Mouse (Mus musculus) liver, embryonic 13.5 days (tissue): ENCODE measurements around the gene Flt3l. TPM values are rescaled to one million over a fixed set of nuclear protein-coding genes. Genes with fewer than 3 reads are reported as not detected.
"Not testable (repeated sequence)": the region's sequence is repeated elsewhere in the genome, so short reads cannot be mapped to it uniquely, and the experiment has no call there.

Experiments used
- ATAC-seq: fragments of 200-750 bp; cut with Nextera tagmentation; 2 replicates; pipeline ENCODE4 v1.8.0; 2017; ENCODE audit warnings: low read depth, mild to moderate bottlenecking, moderate number of reproducible peaks, moderate library complexity
- DNase-seq: peaks from one replicate; pipeline ENCODE4 v3.0.0; 2022
- H3K27ac ChIP-seq: fragments of 300-500 bp; sonication (generic); 2 replicates; pipeline ENCODE4 v1.5.1; 2015; ENCODE audit warnings: moderate library complexity, mild to moderate bottlenecking, inconsistent platforms
- H3K27me3 ChIP-seq: fragments of 300-500 bp; sonication (generic); 2 replicates; pipeline ENCODE4 v1.6.1; 2015; ENCODE audit warnings: mild to moderate bottlenecking, inconsistent platforms
- H3K36me3 ChIP-seq: fragments of 300-500 bp; sonication (generic); 2 replicates; pipeline ENCODE4 v1.6.1; 2015; ENCODE audit warnings: mild to moderate bottlenecking, inconsistent platforms
- H3K4me1 ChIP-seq: fragments of 300-500 bp; sonication (generic); replicated peaks from 2 replicates; pipeline ENCODE4 v1.6.1; 2015; ENCODE audit warnings: inconsistent platforms
- H3K4me2 ChIP-seq: fragments of 300-500 bp; sonication (generic); 2 replicates; pipeline ENCODE4 v1.6.1; 2015; ENCODE audit warnings: inconsistent platforms, mild to moderate bottlenecking, moderate library complexity
- H3K4me3 ChIP-seq: fragments of 300-500 bp; sonication (generic); replicated peaks from 2 replicates; pipeline ENCODE4 v1.5.1; 2015; ENCODE audit warnings: mild to moderate bottlenecking, inconsistent platforms
- H3K9ac ChIP-seq: fragments of 300-500 bp; sonication (generic); 2 replicates; pipeline ENCODE4 v1.6.1; 2015; ENCODE audit warnings: mild to moderate bottlenecking, inconsistent platforms
- H3K9me3 ChIP-seq: fragments of 300-500 bp; sonication (generic); replicated peaks from 2 replicates; pipeline ENCODE4 v1.6.1; 2016; ENCODE audit warnings: inconsistent platforms
- WGBS: fragments of 180-500 bp; shearing (Covaris S2); methylation state at CpG from one replicate; pipeline ENCODE4 v1.1.7; 2015; ENCODE audit not compliant: insufficient replicate concordance; 5-methylcytosine and 5-hydroxymethylcytosine counted together
- polyA plus RNA-seq: library from polyadenylated mRNA; unstranded; fragments of >200 nt; fragmentation: Nextera tagmentation; extraction: Ambion mirVana; gene quantifications from 2 replicates; pipeline ENCODE4 v1.2.1, GENCODE M21; 2015

The Flt3l gene
- polyA plus RNA-seq, 1 experiment from 2014 or later: 5.4 TPM

GRCm38 (mm10) chr7:45154096-45154992 is 18.1 kb upstream of the Flt3l start, which contains the start of the genes Pih1d1 and Aldh16a1:
Gene Pih1d1, plus strand, starts transcription at chr7:45154303.
Gene Aldh16a1, minus strand, starts transcription at chr7:45154584.
- H3K4me3 ChIP-seq: peak within 1 kb of the TSS; percentile 70
- peak; percentile 92 for ATAC-seq
- 2% methylated on average over 69 of the region's 69 CpGs for WGBS
- DNase-seq: peak; percentile 95
- H3K36me3 ChIP-seq: peaks cover 10% of the 10 kb centered on the region
- peak within 1 kb of the TSS; percentile 84 for H3K27ac ChIP-seq
- H3K27me3 ChIP-seq: no peaks in the 10 kb centered on the region
- H3K9me3 ChIP-seq: no peaks in the 10 kb centered on the region
- H3K4me1 ChIP-seq: peaks cover 35% of the 10 kb centered on the region
- H3K4me2 ChIP-seq: peak within 1 kb of the TSS; percentile 85
- peak within 1 kb of the TSS; percentile 82 for H3K9ac ChIP-seq

GRCm38 (mm10) chr7:45153586-45153985 is 17.4 kb upstream of the Flt3l start:
- 4% methylated on average over 5 of the region's 5 CpGs for WGBS

GRCm38 (mm10) chr7:45153052-45153451 is 16.8 kb upstream of the Flt3l start:
- not testable (repeated sequence) for H3K9me3 ChIP-seq, H3K27me3 ChIP-seq, H3K27ac ChIP-seq, H3K9ac ChIP-seq, H3K4me3 ChIP-seq, ATAC-seq, DNase-seq
- Histone ChIP-seq H3K4me1 (peaks cover 45% of the 10 kb centered on the region), H3K36me3 (peaks cover 10% of the 10 kb centered on the region), H3K4me2 (peak overlapping the region; percentile 85)
- 71% methylated on average over 2 of the region's 2 CpGs for WGBS

More at GRCm38 (mm10) chr7:45153586-45153985, 17.4 kb upstream of the Flt3l start:
- DNase-seq (no peak), ATAC-seq (no peak)
- Histone ChIP-seq H3K4me3 (peak overlapping the region; percentile 70), H3K9ac (peak overlapping the region; percentile 82), H3K4me2 (peak overlapping the region; percentile 85), H3K9me3 (no peaks in the 10 kb centered on the region), H3K27me3 (no peaks in the 10 kb centered on the region), H3K4me1 (peaks cover 40% of the 10 kb centered on the region), H3K27ac (peak overlapping the region; percentile 84), H3K36me3 (peaks cover 7% of the 10 kb centered on the region)

GRCm38 (mm10) chr7:45151303-45151702 is 15.1 kb upstream of the Flt3l start:
- no peak overlapping the region for H3K9ac ChIP-seq
- H3K27me3 ChIP-seq: no peaks in the 10 kb centered on the region
- peaks cover 15% of the 10 kb centered on the region for H3K36me3 ChIP-seq
- H3K27ac ChIP-seq: no peak overlapping the region
- ATAC-seq (no peak), DNase-seq (no peak)
- peaks cover 51% of the 10 kb centered on the region for H3K4me1 ChIP-seq
- no peak overlapping the region for H3K4me2 ChIP-seq
- WGBS: 65% methylated on average over 11 of the region's 11 CpGs
- H3K9me3 ChIP-seq: no peaks in the 10 kb centered on the region
- H3K4me3 ChIP-seq: no peak overlapping the region

GRCm38 (mm10) chr7:45150321-45150720 is 14.1 kb upstream of the Flt3l start:
- Histone ChIP-seq H3K27ac (no peak overlapping the region), H3K4me2 (no peak overlapping the region), H3K9ac (no peak overlapping the region; the same call in 1 of the 2 replicates), H3K36me3 (peaks cover 25% of the 10 kb centered on the region), H3K4me1 (peaks cover 47% of the 10 kb centered on the region), H3K9me3 (no peaks in the 10 kb centered on the region), H3K27me3 (no peaks in the 10 kb centered on the region), H3K4me3 (no peak overlapping the region)
- DNase-seq: no peak
- WGBS: 74% methylated on average over 4 of the region's 4 CpGs
- no peak for ATAC-seq

- Histone ChIP-seq H3K4me1 (peaks cover 40% of the 10 kb centered on the region), H3K36me3 (peaks cover 32% of the 10 kb centered on the region), H3K27ac (no peak overlapping the region), H3K4me2 (no peak overlapping the region), H3K4me3 (no peak overlapping the region), H3K9ac (no peak overlapping the region), H3K27me3 (no peaks in the 10 kb centered on the region), H3K9me3 (no peaks in the 10 kb centered on the region)
- DNase-seq (no peak), ATAC-seq (no peak)
- WGBS: 75% methylated on average over 6 of the region's 6 CpGs
Measured at GRCm38 (mm10) chr7:45149545-45149944, 13.3 kb upstream of the Flt3l start.

GRCm38 (mm10) chr7:45148534-45149098 is 12.4 kb upstream of the Flt3l start:
- H3K9ac ChIP-seq: no peak overlapping the region
- H3K4me3 ChIP-seq: no peak overlapping the region
- peaks cover 37% of the 10 kb centered on the region for H3K4me1 ChIP-seq
- H3K9me3 ChIP-seq: no peaks in the 10 kb centered on the region
- DNase-seq: no peak
- no peak overlapping the region for H3K4me2 ChIP-seq
- 61% methylated on average over 4 of the region's 4 CpGs for WGBS
- H3K27ac ChIP-seq: no peak overlapping the region; the same call in 1 of the 2 replicates
- peaks cover 42% of the 10 kb centered on the region for H3K36me3 ChIP-seq
- H3K27me3 ChIP-seq: no peaks in the 10 kb centered on the region
- no peak for ATAC-seq

- peaks cover 48% of the 10 kb centered on the region for H3K36me3 ChIP-seq
- H3K27ac ChIP-seq: no peak overlapping the region
- no peaks in the 10 kb centered on the region for H3K27me3 ChIP-seq
- no peaks in the 10 kb centered on the region for H3K9me3 ChIP-seq
- ATAC-seq: peak; percentile 33; the same call in 1 of the 2 replicates
- no peak overlapping the region for H3K4me2 ChIP-seq
- WGBS: 80% methylated on average over 11 of the region's 11 CpGs
- no peak overlapping the region for H3K9ac ChIP-seq
- H3K4me1 ChIP-seq: peaks cover 32% of the 10 kb centered on the region
- H3K4me3 ChIP-seq: no peak overlapping the region
- no peak for DNase-seq
Measured at GRCm38 (mm10) chr7:45147899-45148298, 11.7 kb upstream of the Flt3l start.

- H3K27ac ChIP-seq: no peak overlapping the region
- H3K4me3 ChIP-seq: no peak overlapping the region
- H3K9ac ChIP-seq: no peak overlapping the region
- no peaks in the 10 kb centered on the region for H3K27me3 ChIP-seq
- H3K36me3 ChIP-seq: peaks cover 53% of the 10 kb centered on the region
- no peaks in the 10 kb centered on the region for H3K9me3 ChIP-seq
- DNase-seq: no peak
- WGBS: 80% methylated on average over 11 of the region's 11 CpGs
- peaks cover 32% of the 10 kb centered on the region for H3K4me1 ChIP-seq
- H3K4me2 ChIP-seq: no peak overlapping the region
- no peak for ATAC-seq
Measured at GRCm38 (mm10) chr7:45147267-45147666, 11.0 kb upstream of the Flt3l start.

GRCm38 (mm10) chr7:45145460-45145859 is 9.2 kb upstream of the Flt3l start:
- Histone ChIP-seq H3K27ac (no peak overlapping the region), H3K4me1 (peaks cover 22% of the 10 kb centered on the region), H3K27me3 (no peaks in the 10 kb centered on the region), H3K4me2 (no peak overlapping the region), H3K9me3 (no peaks in the 10 kb centered on the region), H3K36me3 (peaks cover 60% of the 10 kb centered on the region), H3K4me3 (no peak overlapping the region), H3K9ac (no peak overlapping the region)
- no peak for DNase-seq
- 85% methylated on average over 8 of the region's 8 CpGs for WGBS
- no peak for ATAC-seq

GRCm38 (mm10) chr7:45144368-45145174 is 8.3 kb upstream of the Flt3l start:
- H3K4me2 ChIP-seq: no peak overlapping the region
- H3K9me3 ChIP-seq: no peaks in the 10 kb centered on the region
- H3K4me3 ChIP-seq: no peak overlapping the region
- no peaks in the 10 kb centered on the region for H3K27me3 ChIP-seq
- DNase-seq (no peak), ATAC-seq (no peak)
- H3K36me3 ChIP-seq: peaks cover 60% of the 10 kb centered on the region
- H3K27ac ChIP-seq: no peak overlapping the region
- H3K9ac ChIP-seq: no peak overlapping the region
- peaks cover 21% of the 10 kb centered on the region for H3K4me1 ChIP-seq
- 84% methylated on average over 13 of the region's 13 CpGs for WGBS
